Mouse (Mus musculus) neural tube, embryonic 13.5 days (tissue): Measurements from ENCODE around the gene Tacstd2. TPM values are rescaled to one million over a fixed set of nuclear protein-coding genes. Genes with fewer than 3 reads are reported as not detected.

Source experiments
- ATAC-seq: fragments of 200-750 bp; cut with Nextera tagmentation; 2 replicates; pipeline ENCODE4 v1.8.0; 2017; ENCODE audit warnings: low read depth, mild to moderate bottlenecking, moderate TSS enrichment, moderate library complexity
- H3K27ac ChIP-seq: fragments of 300-500 bp; sonication (generic); replicated peaks from 2 replicates; pipeline ENCODE4 v1.5.1; 2015; ENCODE audit warnings: moderate library complexity, mild to moderate bottlenecking, inconsistent platforms
- H3K27me3 ChIP-seq: fragments of 300-500 bp; sonication (generic); 2 replicates; pipeline ENCODE4 v1.6.1; 2015; ENCODE audit warnings: mild to moderate bottlenecking, inconsistent platforms
- H3K36me3 ChIP-seq: fragments of 300-500 bp; sonication (generic); 2 replicates; pipeline ENCODE4 v1.6.1; 2015; ENCODE audit warnings: mild to moderate bottlenecking, inconsistent platforms
- H3K4me1 ChIP-seq: fragments of 300-500 bp; sonication (generic); replicated peaks from 2 replicates; pipeline ENCODE4 v1.6.1; 2015; ENCODE audit warnings: inconsistent platforms
- H3K4me2 ChIP-seq: fragments of 300-500 bp; sonication (generic); 2 replicates; pipeline ENCODE4 v1.6.1; 2015; ENCODE audit warnings: inconsistent platforms, mild to moderate bottlenecking, moderate library complexity
- H3K4me3 ChIP-seq: fragments of 300-500 bp; sonication (generic); 2 replicates; pipeline ENCODE4 v1.5.1; 2015; ENCODE audit warnings: mild to moderate bottlenecking, inconsistent platforms
- H3K9ac ChIP-seq: fragments of 300-500 bp; sonication (generic); 2 replicates; pipeline ENCODE4 v1.6.1; 2015; ENCODE audit warnings: moderate library complexity, mild to moderate bottlenecking, inconsistent platforms
- H3K9me3 ChIP-seq: fragments of 300-500 bp; sonication (generic); 2 replicates; pipeline ENCODE4 v1.6.1; 2016; ENCODE audit warnings: inconsistent platforms
- WGBS: fragments of 180-500 bp; shearing (Covaris S2); methylation state at CpG from one replicate; pipeline ENCODE4 v1.1.7; 2015; 5-methylcytosine and 5-hydroxymethylcytosine counted together
- polyA plus RNA-seq: library from polyadenylated mRNA; unstranded; fragments of >200 nt; fragmentation: Nextera tagmentation; extraction: Ambion mirVana; gene quantifications from 2 replicates; pipeline ENCODE4 v1.2.1, GENCODE M21; 2015

The Tacstd2 gene
- polyA plus RNA-seq = 0.47 and 1.2 TPM in 2 replicates

GRCm38 (mm10) chr6:67535777-67536054, at the start of gene Tacstd2:
TSS of gene Tacstd2 (minus strand) at chr6:67535796.
- peaks cover 75% of the 10 kb centered on the region for H3K27me3 ChIP-seq
- peak within 1 kb of the TSS; percentile 52 for H3K9ac ChIP-seq
- peak within 1 kb of the TSS; percentile 44 for H3K4me3 ChIP-seq
- 5% methylated on average over 8 of the region's 8 CpGs for WGBS
- no peaks in the 10 kb centered on the region for H3K36me3 ChIP-seq
- H3K9me3 ChIP-seq = no peaks in the 10 kb centered on the region
- ATAC-seq = 0 out of 2 replicates have a peak, but pooled peaks have one; percentile 18
- H3K27ac ChIP-seq = no peak within 1 kb of the TSS
- peaks cover 25% of the 10 kb centered on the region for H3K4me1 ChIP-seq
- H3K4me2 ChIP-seq = peak within 1 kb of the TSS; percentile 70

GRCm38 (mm10) chr6:67566270-67566669, 30.7 kb upstream of the Tacstd2 start:
- Histone ChIP-seq H3K27ac (no peak overlapping the region), H3K27me3 (no peaks in the 10 kb centered on the region), H3K4me3 (no peak overlapping the region), H3K36me3 (no peaks in the 10 kb centered on the region), H3K4me1 (no peaks in the 10 kb centered on the region), H3K4me2 (no peak overlapping the region), H3K9me3 (no peaks in the 10 kb centered on the region), H3K9ac (no peak overlapping the region)
- no peak for ATAC-seq
- 95% methylated on average over 3 of the region's 3 CpGs for WGBS

GRCm38 (mm10) chr6:67555376-67555775, 19.8 kb upstream of the Tacstd2 start:
- no peak overlapping the region for H3K4me3 ChIP-seq
- no peaks in the 10 kb centered on the region for H3K4me1 ChIP-seq
- H3K27me3 ChIP-seq = no peaks in the 10 kb centered on the region
- H3K27ac ChIP-seq = no peak overlapping the region
- ATAC-seq = no peak
- no peaks in the 10 kb centered on the region for H3K9me3 ChIP-seq
- H3K9ac ChIP-seq = no peak overlapping the region
- H3K36me3 ChIP-seq = no peaks in the 10 kb centered on the region
- no peak overlapping the region for H3K4me2 ChIP-seq

GRCm38 (mm10) chr6:67549550-67549949, 14.0 kb upstream of the Tacstd2 start:
- WGBS = 12% methylated on average over 1 of the region's 1 CpGs
- no peak for ATAC-seq
- no peak overlapping the region for H3K9ac ChIP-seq

GRCm38 (mm10) chr6:67535005-67535776, 405 bp downstream of the Tacstd2 start:
- WGBS = under 1% methylated on average over 62 of the region's 62 CpGs
- H3K4me3 ChIP-seq = peak overlapping the region; percentile 44

More at GRCm38 (mm10) chr6:67549550-67549949, 14.0 kb upstream of the Tacstd2 start:
- Histone ChIP-seq H3K9me3 (no peaks in the 10 kb centered on the region), H3K27me3 (no peaks in the 10 kb centered on the region), H3K4me3 (no peak overlapping the region), H3K4me1 (no peaks in the 10 kb centered on the region), H3K27ac (no peak overlapping the region), H3K4me2 (no peak overlapping the region), H3K36me3 (no peaks in the 10 kb centered on the region)

GRCm38 (mm10) chr6:67534191-67535004, 1.2 kb downstream of the Tacstd2 start:
- 8% methylated on average over 31 of the region's 31 CpGs for WGBS
- H3K27ac ChIP-seq = no peak overlapping the region
- H3K4me1 ChIP-seq = peaks cover 25% of the 10 kb centered on the region
- peak overlapping the region; percentile 70 for H3K4me2 ChIP-seq
- peak; percentile 21; the same call in 1 of the 2 replicates for ATAC-seq
- no peaks in the 10 kb centered on the region for H3K36me3 ChIP-seq
- H3K27me3 ChIP-seq = peaks cover 84% of the 10 kb centered on the region
- no peaks in the 10 kb centered on the region for H3K9me3 ChIP-seq
- peak overlapping the region; percentile 44 for H3K4me3 ChIP-seq
- H3K9ac ChIP-seq = peak overlapping the region; percentile 52

More at GRCm38 (mm10) chr6:67535005-67535776, 405 bp downstream of the Tacstd2 start:
- Histone ChIP-seq H3K36me3 (no peaks in the 10 kb centered on the region), H3K9ac (peak overlapping the region; percentile 52), H3K4me2 (peak overlapping the region; percentile 70), H3K27me3 (peaks cover 80% of the 10 kb centered on the region), H3K27ac (no peak overlapping the region), H3K4me1 (peaks cover 25% of the 10 kb centered on the region), H3K9me3 (no peaks in the 10 kb centered on the region)
- ATAC-seq = peak; percentile 83

GRCm38 (mm10) chr6:67532665-67533440, 2.7 kb downstream of the Tacstd2 start:
- peaks cover 78% of the 10 kb centered on the region for H3K27me3 ChIP-seq

GRCm38 (mm10) chr6:67531822-67532162, 3.8 kb downstream of the Tacstd2 start:
- 71% methylated on average over 7 of the region's 7 CpGs for WGBS
- Histone ChIP-seq H3K4me2 (no peak overlapping the region), H3K27me3 (peaks cover 70% of the 10 kb centered on the region)

More at GRCm38 (mm10) chr6:67532665-67533440, 2.7 kb downstream of the Tacstd2 start:
- no peak overlapping the region for H3K27ac ChIP-seq
- no peak for ATAC-seq
- no peaks in the 10 kb centered on the region for H3K36me3 ChIP-seq
- no peaks in the 10 kb centered on the region for H3K9me3 ChIP-seq
- no peak overlapping the region for H3K9ac ChIP-seq
- peak overlapping the region; percentile 43 for H3K4me2 ChIP-seq
- peaks cover 25% of the 10 kb centered on the region for H3K4me1 ChIP-seq
- peak overlapping the region; percentile 23 for H3K4me3 ChIP-seq
- 9% methylated on average over 29 of the region's 29 CpGs for whole genome bisulfite sequencing

GRCm38 (mm10) chr6:67530992-67531821, 4.4 kb downstream of the Tacstd2 start:
- Histone ChIP-seq H3K4me1 (peaks cover 25% of the 10 kb centered on the region), H3K36me3 (no peaks in the 10 kb centered on the region), H3K9me3 (no peaks in the 10 kb centered on the region), H3K4me2 (no peak overlapping the region), H3K4me3 (no peak overlapping the region), H3K27ac (no peak overlapping the region), H3K9ac (no peak overlapping the region), H3K27me3 (peaks cover 64% of the 10 kb centered on the region)
- ATAC-seq = no peak
- 71% methylated on average over 9 of the region's 9 CpGs for WGBS

More at GRCm38 (mm10) chr6:67531822-67532162, 3.8 kb downstream of the Tacstd2 start:
- Histone ChIP-seq H3K36me3 (no peaks in the 10 kb centered on the region), H3K27ac (no peak overlapping the region), H3K4me3 (no peak overlapping the region), H3K4me1 (peaks cover 25% of the 10 kb centered on the region), H3K9me3 (no peaks in the 10 kb centered on the region), H3K9ac (no peak overlapping the region)
- ATAC-seq = no peak

- Histone ChIP-seq H3K9ac (no peak overlapping the region), H3K27ac (no peak overlapping the region), H3K9me3 (no peaks in the 10 kb centered on the region), H3K4me1 (no peaks in the 10 kb centered on the region), H3K4me2 (no peak overlapping the region), H3K4me3 (no peak overlapping the region), H3K27me3 (peaks cover 16% of the 10 kb centered on the region), H3K36me3 (no peaks in the 10 kb centered on the region)
- ATAC-seq = no peak
- 86% methylated on average over 5 of the region's 5 CpGs for WGBS
Measured at GRCm38 (mm10) chr6:67526356-67526755, 9.2 kb downstream of the Tacstd2 start.

GRCm38 (mm10) chr6:67510752-67511151, 24.8 kb downstream of the Tacstd2 start:
- Histone ChIP-seq H3K36me3 (no peaks in the 10 kb centered on the region), H3K9me3 (no peaks in the 10 kb centered on the region), H3K27ac (no peak overlapping the region), H3K4me2 (no peak overlapping the region), H3K9ac (no peak overlapping the region), H3K4me3 (no peak overlapping the region), H3K4me1 (no peaks in the 10 kb centered on the region), H3K27me3 (no peaks in the 10 kb centered on the region)
- no peak for ATAC-seq
